Mouse (Mus musculus) cerebellum, adult 2 months (tissue): Measurements from ENCODE around the gene Olfr851.

Source experiments
- CTCF ChIP-seq: fragments of 200-500 bp; IDR thresholded peaks from 2 replicates; pipeline ENCODE4 v1.5.1; 2011; ENCODE audit warnings: low read depth, mild to moderate bottlenecking, control low read depth, low read length, moderate library complexity, borderline replicate concordance; ENCODE audit not compliant: insufficient read depth
- POLR2A ChIP-seq: fragments of 200-500 bp; IDR thresholded peaks from 2 replicates; pipeline ENCODE4 v1.6.1; 2011; ENCODE audit warnings: low read length, control low read depth, borderline replicate concordance; ENCODE audit not compliant: insufficient read depth

- TF ChIP-seq POLR2A (no peak), CTCF (no peak)
Observed at GRCm38 (mm10) chr9:19540976-19541375, 47.9 kb downstream of the Olfr851 start, which contains the start of gene Olfr853.
